Mouse (Mus musculus) midbrain, embryonic 16.5 days (tissue): ENCODE measurements around the gene Fmod. TPM values are rescaled to one million over a fixed set of nuclear protein-coding genes. Genes with fewer than 3 reads are reported as not detected.

ENCODE experiments used
- ATAC-seq: fragments of 200-750 bp; cut with Nextera tagmentation; 2 replicates; pipeline ENCODE4 v1.8.0; 2017; ENCODE audit warnings: moderate TSS enrichment
- H3K27ac ChIP-seq: fragments of 300-500 bp; sonication (generic); 2 replicates; pipeline ENCODE4 v1.5.1; 2014; ENCODE audit warnings: mild to moderate bottlenecking, low read length, mixed read lengths
- H3K27me3 ChIP-seq: fragments of 300-500 bp; sonication (generic); 2 replicates; pipeline ENCODE4 v1.6.1; 2014; ENCODE audit warnings: low read depth, low read length, mixed read lengths; ENCODE audit not compliant: control insufficient read depth, insufficient read depth
- H3K36me3 ChIP-seq: fragments of 300-500 bp; sonication (generic); 2 replicates; pipeline ENCODE4 v1.6.1; 2014; ENCODE audit warnings: mild to moderate bottlenecking, low read length, moderate library complexity, mixed read lengths; ENCODE audit not compliant: control insufficient read depth, insufficient read depth
- H3K4me1 ChIP-seq: fragments of 300-500 bp; sonication (generic); 2 replicates; pipeline ENCODE4 v1.6.1; 2014; ENCODE audit warnings: mild to moderate bottlenecking, low read length, mixed read lengths; ENCODE audit not compliant: control insufficient read depth, insufficient read depth
- H3K4me2 ChIP-seq: fragments of 300-500 bp; sonication (generic); 2 replicates; pipeline ENCODE4 v1.6.1; 2014; ENCODE audit warnings: mild to moderate bottlenecking, low read length, mixed read lengths
- H3K4me3 ChIP-seq: fragments of 300-500 bp; sonication (generic); 2 replicates; pipeline ENCODE4 v1.5.1; 2014; ENCODE audit warnings: low read depth, mild to moderate bottlenecking, low read length, moderate library complexity, mixed read lengths
- H3K9ac ChIP-seq: fragments of 300-500 bp; sonication (generic); 2 replicates; pipeline ENCODE4 v1.6.1; 2014; ENCODE audit warnings: low read depth, low read length, mixed read lengths
- H3K9me3 ChIP-seq: fragments of 300-500 bp; sonication (generic); replicated peaks from 2 replicates; pipeline ENCODE4 v1.6.1; 2014; ENCODE audit warnings: mild to moderate bottlenecking, low read length, mixed read lengths; ENCODE audit not compliant: control insufficient read depth, poor library complexity, severe bottlenecking
- WGBS: fragments of 180-500 bp; shearing (Covaris S2); extraction: QIAGEN DNeasy Blood & Tissue Kit; methylation state at CpG from one replicate; pipeline ENCODE4 v1.1.7; 2014; 5-methylcytosine and 5-hydroxymethylcytosine counted together
- polyA plus RNA-seq: library from polyadenylated mRNA; unstranded; fragments of >200 nt; fragmentation: Nextera tagmentation; extraction: Ambion mirVana; gene quantifications from 2 replicates; pipeline ENCODE4 v1.2.1, GENCODE M21; 2015

Fmod gene
- polyA plus RNA-seq, 1 experiment from 2014 or later = 15.2 TPM

DNA sequence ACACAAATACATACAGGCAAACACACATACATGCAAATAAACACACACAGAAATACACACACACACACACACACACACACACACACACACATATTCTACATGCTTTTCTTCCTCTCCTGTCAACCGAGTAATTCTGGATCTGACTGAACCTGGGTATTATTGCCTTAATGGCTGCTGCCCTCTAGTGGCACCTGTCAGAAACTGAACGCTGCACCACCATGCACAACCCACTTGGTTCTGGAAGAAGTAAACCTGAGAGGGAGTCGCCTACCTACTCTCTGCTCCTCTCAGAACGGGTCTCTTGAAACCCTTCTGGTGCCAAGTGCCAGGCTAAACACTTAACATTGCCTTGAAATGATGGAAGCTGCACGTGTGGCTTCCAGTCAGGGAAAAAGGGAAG is 11.7 kb downstream of the Fmod start:
- WGBS = 3% methylated on average over 5 of the region's 5 CpGs
- H3K4me2 ChIP-seq = no peak overlapping the region

DNA sequence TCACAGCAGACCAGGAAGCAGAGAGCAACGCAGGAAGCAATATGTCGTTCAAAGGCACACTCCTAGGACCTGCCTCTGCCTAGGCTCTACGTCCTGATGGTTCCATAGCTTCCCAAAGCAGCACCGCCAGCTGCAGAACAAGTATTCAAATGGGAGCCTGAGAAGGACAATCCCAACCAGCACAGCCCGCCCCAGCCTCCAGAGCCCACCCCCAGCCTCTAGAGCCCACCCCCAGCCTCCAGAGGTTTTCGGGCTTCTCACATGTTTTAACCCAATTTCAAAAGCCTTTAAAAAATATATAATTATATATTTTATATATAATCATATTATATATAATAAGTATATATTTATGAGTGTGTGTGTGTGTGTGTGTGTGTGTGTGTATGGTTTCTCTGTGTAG is 12.5 kb downstream of the Fmod start:
- Histone ChIP-seq H3K27ac (no peak overlapping the region), H3K9ac (no peak overlapping the region), H3K4me1 (no peaks in the 10 kb centered on the region), H3K27me3 (no peaks in the 10 kb centered on the region), H3K36me3 (no peaks in the 10 kb centered on the region), H3K4me2 (no peak overlapping the region), H3K9me3 (no peaks in the 10 kb centered on the region), H3K4me3 (no peak overlapping the region)
- no peak for ATAC-seq
- WGBS = 70% methylated on average over 6 of the region's 6 CpGs

More for the DNA sequence above, 11.7 kb downstream of the Fmod start:
- H3K27ac ChIP-seq = no peak overlapping the region
- H3K36me3 ChIP-seq = no peaks in the 10 kb centered on the region
- no peaks in the 10 kb centered on the region for H3K9me3 ChIP-seq
- H3K27me3 ChIP-seq = no peaks in the 10 kb centered on the region
- no peak overlapping the region for H3K9ac ChIP-seq
- peak; percentile 65 for ATAC-seq
- no peaks in the 10 kb centered on the region for H3K4me1 ChIP-seq
- no peak overlapping the region for H3K4me3 ChIP-seq

DNA sequence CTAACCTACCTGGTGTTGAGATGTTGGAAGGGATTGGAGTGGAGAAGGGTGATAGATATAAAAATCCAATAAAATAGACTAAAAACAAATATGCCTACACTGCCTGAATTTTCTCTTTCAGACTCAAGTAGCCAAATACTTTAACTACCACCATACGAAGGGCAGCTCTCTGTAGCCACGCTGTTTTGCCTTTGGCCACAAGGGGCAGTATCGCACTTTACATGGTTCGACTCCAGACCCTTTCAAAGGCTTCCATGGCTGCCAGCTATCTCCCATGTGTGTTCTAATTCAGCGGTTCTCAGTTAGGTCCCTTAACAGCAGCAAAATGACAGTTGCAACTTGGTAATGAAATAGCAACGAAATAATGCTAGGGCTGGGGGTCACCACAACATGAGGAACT is 16.2 kb downstream of the Fmod start:
- ATAC-seq = peak; percentile 54; the same call in 1 of the 2 replicates
- Histone ChIP-seq H3K4me1 (no peaks in the 10 kb centered on the region), H3K4me2 (no peak overlapping the region), H3K9ac (no peak overlapping the region), H3K36me3 (no peaks in the 10 kb centered on the region), H3K4me3 (no peak overlapping the region), H3K9me3 (no peaks in the 10 kb centered on the region), H3K27ac (no peak overlapping the region), H3K27me3 (no peaks in the 10 kb centered on the region)
- WGBS = 6% methylated on average over 6 of the region's 6 CpGs

DNA sequence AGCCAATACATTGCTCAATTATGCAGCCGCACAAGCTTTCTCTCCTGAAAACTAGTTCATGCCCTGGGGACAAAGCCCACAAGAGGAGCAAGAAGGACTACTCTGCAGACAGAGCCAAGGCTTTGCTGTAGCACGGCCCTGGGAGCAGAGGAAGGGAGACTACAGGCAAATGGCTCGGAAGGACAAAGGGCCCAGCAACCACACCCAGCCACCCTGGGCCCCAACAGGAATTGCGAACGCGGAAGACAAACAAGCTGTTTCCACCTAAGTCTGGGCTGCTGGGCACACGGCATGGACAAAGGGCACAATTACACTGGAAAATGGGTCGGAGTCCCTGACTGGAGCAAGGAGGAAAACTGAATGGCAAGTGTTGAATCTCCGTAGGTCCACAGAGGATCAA is 18.0 kb downstream of the Fmod start:
- Histone ChIP-seq H3K9ac (no peak overlapping the region), H3K36me3 (no peaks in the 10 kb centered on the region), H3K4me3 (no peak overlapping the region), H3K27me3 (no peaks in the 10 kb centered on the region), H3K9me3 (no peaks in the 10 kb centered on the region), H3K4me1 (no peaks in the 10 kb centered on the region; the same call in 1 of the 2 replicates), H3K27ac (no peak overlapping the region), H3K4me2 (no peak overlapping the region)
- 84% methylated on average over 9 of the region's 9 CpGs for WGBS
- ATAC-seq = no peak

DNA sequence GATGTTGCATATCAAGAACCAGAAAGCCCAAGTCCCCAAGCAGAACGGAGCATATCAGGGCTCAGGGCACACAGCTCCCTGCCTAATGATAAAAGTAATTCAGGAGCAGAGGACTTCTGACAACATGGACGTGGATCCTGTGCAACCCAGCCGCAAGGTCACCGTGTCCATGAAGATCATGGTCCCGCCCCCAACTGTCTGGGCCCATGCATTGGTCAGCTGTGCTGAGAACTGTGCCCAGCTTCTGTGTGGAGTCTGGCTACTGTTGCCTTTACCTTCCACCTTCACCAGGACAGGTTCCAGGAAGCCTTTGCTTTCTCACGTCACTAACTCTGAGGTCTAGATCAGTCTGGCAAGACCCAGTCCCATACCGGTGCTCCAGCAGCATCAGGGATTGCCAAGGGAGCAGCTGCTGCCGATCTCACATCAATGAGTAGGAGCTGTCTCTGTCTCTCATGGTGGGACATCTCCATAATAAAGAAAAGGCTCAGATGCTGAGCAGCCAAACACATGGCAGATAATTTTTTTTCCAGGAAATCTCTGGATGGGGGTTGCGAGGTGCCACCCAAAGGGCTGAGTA is 18.7 kb downstream of the Fmod start:
- Histone ChIP-seq H3K27me3 (no peaks in the 10 kb centered on the region), H3K36me3 (no peaks in the 10 kb centered on the region), H3K4me1 (peaks cover 6% of the 10 kb centered on the region; the same call in 1 of the 2 replicates), H3K4me2 (no peak overlapping the region), H3K4me3 (no peak overlapping the region), H3K9me3 (no peaks in the 10 kb centered on the region), H3K9ac (no peak overlapping the region), H3K27ac (no peak overlapping the region)
- WGBS = 78% methylated on average over 9 of the region's 9 CpGs
- ATAC-seq = no peak

DNA sequence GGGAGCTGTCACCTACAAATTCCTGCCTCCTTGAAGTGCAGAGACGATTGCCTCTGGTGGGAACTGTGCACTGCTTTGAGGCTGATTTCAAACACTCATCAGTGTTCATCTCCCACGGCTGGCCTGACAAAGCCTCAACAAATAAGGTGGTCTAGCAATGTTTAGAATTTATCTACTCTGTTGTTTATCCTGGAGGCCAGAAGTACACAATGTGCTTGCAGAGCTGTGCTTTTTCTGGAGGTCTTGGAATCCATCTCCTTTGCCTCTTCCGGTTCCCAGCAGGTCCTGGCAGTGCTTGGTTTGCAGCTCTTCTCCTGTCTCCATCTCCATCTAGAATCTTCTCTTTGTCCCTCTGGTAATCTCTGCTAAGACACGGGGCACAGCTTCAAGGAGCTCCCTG is 19.2 kb downstream of the Fmod start:
- H3K9ac ChIP-seq = no peak overlapping the region
- no peak for ATAC-seq
- no peak overlapping the region for H3K4me2 ChIP-seq
- H3K4me3 ChIP-seq = no peak overlapping the region
- no peak overlapping the region for H3K27ac ChIP-seq
- H3K9me3 ChIP-seq = no peaks in the 10 kb centered on the region
- H3K27me3 ChIP-seq = no peaks in the 10 kb centered on the region
- H3K4me1 ChIP-seq = peaks cover 9% of the 10 kb centered on the region
- 74% methylated on average over 4 of the region's 4 CpGs for WGBS
- H3K36me3 ChIP-seq = no peaks in the 10 kb centered on the region

DNA sequence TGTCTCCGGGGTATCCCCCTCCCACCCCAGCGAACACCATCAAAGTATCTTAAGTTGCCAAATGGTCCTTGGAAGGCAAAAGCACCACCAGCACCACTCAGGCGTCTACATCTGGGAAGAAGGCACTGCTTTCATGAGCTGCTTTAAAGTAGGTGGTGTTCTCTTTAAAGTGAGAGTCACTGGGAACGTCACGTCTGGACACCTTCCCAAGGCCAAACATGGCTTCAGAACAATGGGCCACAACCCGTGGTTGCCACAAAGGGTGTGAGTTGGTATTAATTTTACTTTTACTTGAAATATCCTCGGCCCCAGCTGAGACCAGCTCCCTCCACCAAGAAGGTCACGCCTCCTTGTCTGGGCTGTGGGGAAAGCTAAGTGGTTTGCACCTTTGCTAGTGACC is 20.7 kb downstream of the Fmod start:
- Histone ChIP-seq H3K27me3 (no peaks in the 10 kb centered on the region), H3K4me1 (peaks cover 13% of the 10 kb centered on the region)
- WGBS = 85% methylated on average over 8 of the region's 8 CpGs

DNA sequence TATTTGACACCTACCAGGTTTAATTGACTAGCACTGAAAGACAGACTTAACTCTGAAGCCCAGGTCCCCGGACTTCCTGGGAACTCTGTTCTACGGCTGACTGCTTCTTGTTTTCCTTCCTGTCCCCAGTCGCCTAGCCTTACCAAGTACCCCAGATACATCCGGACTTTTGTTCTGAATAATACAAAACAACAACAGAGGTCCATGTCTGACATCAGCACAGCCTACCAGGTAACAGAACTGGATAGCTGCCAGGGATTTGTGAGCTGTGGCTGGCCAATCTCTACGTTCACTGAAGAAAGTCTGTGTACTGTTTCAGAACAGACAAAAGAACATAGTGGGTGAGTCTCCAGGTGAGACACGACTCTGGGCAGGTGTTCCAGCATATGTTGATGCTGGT is 21.8 kb downstream of the Fmod start:
- Histone ChIP-seq H3K9ac (no peak overlapping the region), H3K4me1 (peaks cover 24% of the 10 kb centered on the region), H3K36me3 (no peaks in the 10 kb centered on the region), H3K27me3 (no peaks in the 10 kb centered on the region), H3K4me3 (no peak overlapping the region), H3K9me3 (no peaks in the 10 kb centered on the region), H3K4me2 (no peak overlapping the region), H3K27ac (peak overlapping the region; percentile 32; the same call in 1 of the 2 replicates)
- no peak for ATAC-seq
- WGBS = 63% methylated on average over 6 of the region's 6 CpGs

More for the DNA sequence above, 20.7 kb downstream of the Fmod start:
- Histone ChIP-seq H3K9me3 (no peaks in the 10 kb centered on the region), H3K4me3 (no peak overlapping the region), H3K36me3 (no peaks in the 10 kb centered on the region), H3K4me2 (no peak overlapping the region), H3K27ac (no peak overlapping the region), H3K9ac (no peak overlapping the region)
- ATAC-seq = no peak

DNA sequence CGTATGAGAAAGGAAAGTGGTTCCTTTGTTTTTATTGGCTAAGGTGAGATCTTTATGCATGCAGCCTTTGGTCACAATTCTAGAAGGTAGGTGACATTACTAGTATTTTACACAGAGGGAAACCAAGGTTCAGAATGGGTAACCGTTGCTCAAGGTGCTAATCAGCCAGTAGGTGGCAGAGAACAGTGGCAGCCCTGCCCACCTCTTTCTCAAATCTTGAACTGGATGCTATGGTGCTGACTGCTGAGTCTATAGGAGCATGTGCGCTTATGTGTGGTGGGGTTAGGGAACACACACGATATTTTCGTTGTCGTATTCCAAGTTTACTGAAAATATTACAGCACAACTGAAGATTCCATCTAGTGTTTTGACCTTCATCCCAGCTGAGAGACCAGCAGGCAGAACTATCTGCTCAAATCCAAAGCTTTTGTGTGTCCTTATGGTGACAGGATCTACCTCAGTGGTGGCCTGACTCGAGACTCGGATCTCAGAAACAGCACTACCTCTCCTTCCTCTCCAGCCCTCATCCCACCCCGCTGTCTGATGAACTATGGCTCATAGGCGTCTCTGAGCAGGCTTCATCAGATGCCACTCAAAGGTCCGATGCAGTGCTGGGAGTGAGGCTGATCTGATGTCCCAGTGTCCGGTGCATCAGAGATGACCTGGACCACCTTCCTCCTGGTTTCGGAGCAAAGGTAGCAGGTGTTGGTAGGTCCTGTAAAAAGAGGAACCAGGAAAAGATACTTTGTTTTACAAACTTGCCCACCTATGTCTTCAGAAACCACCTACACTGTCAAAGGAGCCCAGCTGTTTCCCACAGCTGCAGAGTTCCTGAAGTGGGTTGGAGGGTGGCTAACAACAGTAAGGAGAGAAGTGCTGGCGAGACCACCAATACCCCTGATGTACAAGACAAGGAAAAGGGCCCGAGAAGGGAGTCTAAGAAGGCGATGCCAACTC is 23.0 kb downstream of the Fmod start:
- Histone ChIP-seq H3K4me3 (peak overlapping the region; percentile 42), H3K9ac (peak overlapping the region; percentile 75; the same call in 1 of the 2 replicates), H3K4me1 (peaks cover 32% of the 10 kb centered on the region), H3K9me3 (no peaks in the 10 kb centered on the region), H3K36me3 (no peaks in the 10 kb centered on the region), H3K27me3 (no peaks in the 10 kb centered on the region), H3K27ac (peak overlapping the region; percentile 95), H3K4me2 (peak overlapping the region; percentile 91)
- no peak for ATAC-seq
- 72% methylated on average over 16 of the region's 16 CpGs for WGBS
